Mouse (Mus musculus): ENCODE data around the gene Cyp2s1. TPM values are rescaled to one million over a fixed set of nuclear protein-coding genes. Genes with fewer than 3 reads are reported as not detected.

Cyp2s1 gene
- total and polyA plus RNA-seq, 3 experiments = not detected

- no peak for DNase-seq (ENCODE audit: low read depth, low spot score)
- Histone ChIP-seq H3K36me3 (ENCODE audit: control insufficient read depth in 1 of 2, insufficient read depth in 2 of 2, low read length in 2 of 2) (no peaks in the 10 kb centered on the region), H3K9ac (ENCODE audit: control insufficient read depth, low read depth, low read length, poor library complexity, severe bottlenecking) (no peak overlapping the region), H3K27ac (ENCODE audit: control insufficient read depth, low read depth, low read length) (no peak overlapping the region), H3K9me3 (replicated peaks; ENCODE audit: insufficient read depth, low read length) (no peaks in the 10 kb centered on the region), H3K4me3 (ENCODE audit: control insufficient read depth in 1 of 2, insufficient read depth in 1 of 2, low read depth in 2 of 2, low read length in 2 of 2) (no peak overlapping the region), H3K79me2 (ENCODE audit: control insufficient read depth, insufficient read depth, low read length, poor library complexity) (no peaks in the 10 kb centered on the region), H3K4me1 (ENCODE audit: control insufficient read depth in 1 of 2, insufficient read depth in 2 of 2, low read length in 2 of 2) (no peaks in the 10 kb centered on the region), H3K27me3 (ENCODE audit: control insufficient read depth in 1 of 2, insufficient read depth in 2 of 2, low read length in 2 of 2) (no peaks in the 10 kb centered on the region)
- TF ChIP-seq UBTF (IDR thresholded peaks at IDR 0.05; ENCODE audit: borderline replicate concordance, insufficient read depth, low read depth, low read length) (no peak), TCF12 (IDR thresholded peaks at IDR 0.05; ENCODE audit: low read depth, low read length) (no peak), USF1 (IDR thresholded peaks at IDR 0.05; ENCODE audit: low read depth, low read length) (no peak), ETS1 (IDR thresholded peaks at IDR 0.05; ENCODE audit: low read depth, low read length) (no peak), RAD21 (IDR thresholded peaks at IDR 0.05; ENCODE audit: low read depth, low read length) (no peak), USF2 (IDR thresholded peaks at IDR 0.05; ENCODE audit: borderline replicate concordance in 1 of 2, insufficient read depth in 1 of 2, low read depth in 1 of 2, low read length in 2 of 2) (no peak), KAT2A (conservative IDR thresholded peaks at IDR 0.05; ENCODE audit: low read depth, low read length) (no peak), POLR2AphosphoS2 (IDR thresholded peaks at IDR 0.05; ENCODE audit: low read length) (no peak), E2F4 (IDR thresholded peaks at IDR 0.05; ENCODE audit: borderline replicate concordance, low read depth, low read length) (no peak), BHLHE40 (IDR thresholded peaks at IDR 0.05; ENCODE audit: borderline replicate concordance, low read depth, low read length) (no peak), GABPA (IDR thresholded peaks at IDR 0.05; ENCODE audit: low read depth, low read length) (no peak), TBP (IDR thresholded peaks at IDR 0.05; ENCODE audit: low read depth, low read length) (no peak), HCFC1 (IDR thresholded peaks at IDR 0.05; ENCODE audit: low read depth, low read length) (no peak), CHD1 (IDR thresholded peaks at IDR 0.05; ENCODE audit: low read depth, low read length) (no peak)
These were observed 47.0 kb upstream of the Cyp2s1 start for GRCm38 (mm10) chr7:25863756-25864155.

- no peak overlapping the region for H3K9ac ChIP-seq (ENCODE audit: control insufficient read depth, low read depth, low read length, poor library complexity, severe bottlenecking)
- no peaks in the 10 kb centered on the region for H3K4me1 ChIP-seq (ENCODE audit: control insufficient read depth in 1 of 2, insufficient read depth in 2 of 2, low read length in 2 of 2)
- H3K79me2 ChIP-seq (ENCODE audit: control insufficient read depth, insufficient read depth, low read length, poor library complexity) = no peaks in the 10 kb centered on the region
- H3K9me3 ChIP-seq (replicated peaks; ENCODE audit: insufficient read depth, low read length) = no peaks in the 10 kb centered on the region
- H3K27me3 ChIP-seq (ENCODE audit: control insufficient read depth in 1 of 2, insufficient read depth in 2 of 2, low read length in 2 of 2) = no peaks in the 10 kb centered on the region
- TF ChIP-seq ZMIZ1 (IDR thresholded peaks at IDR 0.05; ENCODE audit: low read depth, low read length) (no peak), MAFK (IDR thresholded peaks at IDR 0.05; ENCODE audit: borderline replicate concordance, low read depth, low read length) (no peak), SIN3A (IDR thresholded peaks at IDR 0.05; ENCODE audit: low read length) (no peak), GATA1 (IDR thresholded peaks at IDR 0.05; ENCODE audit: low read depth, low read length) (no peak), HCFC1 (IDR thresholded peaks at IDR 0.05; ENCODE audit: low read depth, low read length) (no peak), CTCF (IDR thresholded peaks at IDR 0.05 in 2 of 3, conservative IDR thresholded peaks at IDR 0.05 in 1 of 3; ENCODE audit: control insufficient read depth in 1 of 3, insufficient read depth in 1 of 3, low read depth in 2 of 3, low read length in 3 of 3, poor library complexity in 1 of 3, severe bottlenecking in 1 of 3) (no peak), ELF1 (IDR thresholded peaks at IDR 0.05; ENCODE audit: low read depth, low read length) (no peak), ETS1 (IDR thresholded peaks at IDR 0.05; ENCODE audit: low read depth, low read length) (no peak), GABPA (IDR thresholded peaks at IDR 0.05; ENCODE audit: low read depth, low read length) (no peak), EP300 (IDR thresholded peaks at IDR 0.05; ENCODE audit: low read depth in 1 of 2, low read length in 2 of 2) (no peak), RCOR1 (IDR thresholded peaks at IDR 0.05; ENCODE audit: low read depth, low read length) (no peak), KAT2A (conservative IDR thresholded peaks at IDR 0.05; ENCODE audit: low read depth, low read length) (no peak), ZC3H11A (IDR thresholded peaks at IDR 0.05; ENCODE audit: low read depth, low read length) (no peak), TBP (IDR thresholded peaks at IDR 0.05; ENCODE audit: low read depth, low read length) (no peak), TAL1 (IDR thresholded peaks at IDR 0.05; ENCODE audit: low read length) (no peak), E2F4 (IDR thresholded peaks at IDR 0.05; ENCODE audit: borderline replicate concordance, low read depth, low read length) (no peak)
- no peak overlapping the region for H3K4me3 ChIP-seq (ENCODE audit: control insufficient read depth in 1 of 2, insufficient read depth in 1 of 2, low read depth in 2 of 2, low read length in 2 of 2)
- no peak for DNase-seq (ENCODE audit: low read depth, low spot score)
- no peaks in the 10 kb centered on the region for H3K36me3 ChIP-seq (ENCODE audit: control insufficient read depth in 1 of 2, insufficient read depth in 2 of 2, low read length in 2 of 2)
- H3K27ac ChIP-seq (ENCODE audit: control insufficient read depth, low read depth, low read length) = no peak overlapping the region
These were observed 45.7 kb upstream of the Cyp2s1 start for GRCm38 (mm10) chr7:25862365-25862764.
